Mouse (Mus musculus) layer of hippocampus, adult 18-20 months (tissue): ENCODE data around the gene Arel1. TPM values are rescaled to one million over a fixed set of nuclear protein-coding genes. Genes with fewer than 3 reads are reported as not detected.

Experiments
- DNase-seq, 2 experiments: peaks; one replicate each; pipeline ENCODE4 v3.0.0; 2022; ENCODE audit warnings: low spot score in 2 of 2
- long read RNA-seq: library from polyadenylated mRNA; stranded (forward); transcript quantifications from one replicate; pipeline ENCODE4 v2.0.0, GENCODE M21; 2021
- total RNA-seq, 2 experiments: library from RNA; stranded (reverse); gene quantifications; 2 replicates each; pipeline ENCODE4 v1.2.3; 2021

The Arel1 gene
- 100 to 1,000 TPM in 1 of 2 experiments, 10 to 100 TPM in 1; 97.7 to 113 TPM for total RNA-seq
- long read RNA-seq, full-length matches to known transcripts = 29 of 75 reads
- long read RNA-seq, partial matches to known transcripts = 14 of 75 reads
- long read RNA-seq, other reads (novel, unspliced or antisense) = 32 of 75 reads

- peak; percentile 88 to 96 for DNase-seq
Observed at GRCm38 (mm10) chr12:84970428-84971096, at the start of gene Arel1, which contains the start of gene Fcf1. TSS of gene Arel1 (minus strand) at chr12:84970900. TSS of gene Fcf1 (plus strand) at chr12:84970897.

- no peak for DNase-seq
Observed at GRCm38 (mm10) chr12:85012185-85012584, 41.5 kb upstream of the Arel1 start.

GRCm38 (mm10) chr12:85010541-85010940 lies 39.8 kb upstream of the Arel1 start:
- DNase-seq = no peak

GRCm38 (mm10) chr12:85009776-85010175 lies 39.1 kb upstream of the Arel1 start:
- no peak for DNase-seq

- DNase-seq = no peak
Observed at GRCm38 (mm10) chr12:85007021-85007420, 36.3 kb upstream of the Arel1 start.

- no peak for DNase-seq
Observed at GRCm38 (mm10) chr12:85006206-85006605, 35.5 kb upstream of the Arel1 start.

- no peak for DNase-seq
Observed at GRCm38 (mm10) chr12:84999053-84999452, 28.4 kb upstream of the Arel1 start.

- peak; percentile 56 to 74 for DNase-seq
Observed at GRCm38 (mm10) chr12:84996501-84997398, 26.1 kb upstream of the Arel1 start.

- peak; percentile 98 for DNase-seq
Observed at GRCm38 (mm10) chr12:84996083-84996496, 25.4 kb upstream of the Arel1 start, which contains the start of gene Ylpm1. TSS of gene Ylpm1 (plus strand) at chr12:84996321.

GRCm38 (mm10) chr12:84995112-84995761 lies 24.5 kb upstream of the Arel1 start:
- no peak for DNase-seq

- no peak for DNase-seq
Observed at GRCm38 (mm10) chr12:84989456-84989855, 18.8 kb upstream of the Arel1 start.

- no peak for DNase-seq
Observed at GRCm38 (mm10) chr12:84979264-84979862, 8.7 kb upstream of the Arel1 start.

GRCm38 (mm10) chr12:84969656-84970427 lies 858 bp downstream of the Arel1 start:
- DNase-seq = no peak

- DNase-seq = no peak
Observed at GRCm38 (mm10) chr12:84968831-84969655, 1.7 kb downstream of the Arel1 start.

- no peak for DNase-seq
Observed at GRCm38 (mm10) chr12:84962606-84963005, 8.1 kb downstream of the Arel1 start.

- DNase-seq = no peak
Observed at GRCm38 (mm10) chr12:84958794-84959356, 11.8 kb downstream of the Arel1 start.

- no peak for DNase-seq
Observed at GRCm38 (mm10) chr12:84956317-84956716, 14.4 kb downstream of the Arel1 start.

- DNase-seq = no peak
Observed at GRCm38 (mm10) chr12:84952351-84952750, 18.3 kb downstream of the Arel1 start.

GRCm38 (mm10) chr12:84951531-84951930 lies 19.2 kb downstream of the Arel1 start:
- no peak for DNase-seq
